Mouse (Mus musculus) cerebellum, postnatal 10 days (tissue): ENCODE results near the gene Ccl6.

Source experiments
- DNase-seq, 2 experiments: peaks; one replicate each; pipeline ENCODE4 v3.0.0; 2021; ENCODE audit warnings: mixed read lengths in 2 of 2

Gene Ccl6

DNA sequence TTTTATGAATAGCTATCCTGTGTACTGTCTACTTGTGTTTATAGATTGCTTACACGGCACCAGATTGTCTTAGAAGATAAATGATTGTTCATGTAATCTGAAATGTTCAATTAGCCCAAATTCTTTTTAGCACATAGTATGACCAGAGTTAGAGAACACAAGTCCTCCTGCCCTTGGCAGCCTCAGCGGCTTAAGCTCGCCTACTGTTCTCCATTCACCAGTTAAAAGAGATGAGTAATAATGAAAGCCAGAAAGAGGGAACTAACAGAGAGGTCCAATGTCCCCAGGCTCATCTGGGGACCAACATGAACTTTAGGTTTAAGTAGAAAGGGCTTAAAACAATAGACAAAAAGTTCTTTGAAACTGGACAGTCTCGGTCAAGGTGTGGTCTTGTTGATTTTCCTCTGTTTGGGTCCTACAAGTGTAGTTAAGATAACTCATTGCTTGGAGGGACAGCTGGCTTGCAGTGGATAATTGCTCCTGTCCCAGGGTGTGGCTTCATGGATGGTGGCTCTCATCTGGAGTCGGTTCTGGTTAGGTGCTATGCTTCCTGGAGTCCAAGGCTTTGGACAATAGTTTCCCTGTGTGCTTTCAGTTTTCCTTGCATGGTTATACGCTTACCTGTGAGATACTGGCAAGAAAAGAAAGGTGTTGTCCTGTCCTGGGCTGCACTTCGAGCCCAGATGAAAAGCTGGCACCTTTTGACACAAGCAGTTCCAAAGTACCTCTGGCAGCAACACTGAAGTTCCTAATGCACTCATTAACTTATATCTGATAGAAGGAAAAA lies 3.0 kb upstream of the Ccl6 start:
- DNase-seq, result no peak

DNA sequence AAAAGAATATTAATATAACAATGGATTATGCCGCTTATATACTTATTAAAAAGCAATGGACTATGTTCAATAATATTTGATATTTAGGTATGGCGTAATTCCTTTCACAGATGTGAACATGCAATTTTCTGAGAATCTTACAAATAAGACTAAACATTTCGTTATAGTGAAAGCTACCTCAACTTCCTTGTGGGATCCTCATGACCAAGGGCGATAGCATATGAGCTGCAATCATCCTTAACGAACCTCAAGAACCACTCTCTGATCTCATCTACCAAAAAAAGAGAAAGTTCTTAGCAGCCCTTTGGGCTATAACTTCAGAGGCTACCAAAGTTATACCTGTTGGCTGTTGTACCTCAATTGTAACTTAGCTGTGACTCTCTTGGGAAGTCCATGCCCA lies 566 bp upstream of the Ccl6 start:
- no peak for DNase-seq

DNA sequence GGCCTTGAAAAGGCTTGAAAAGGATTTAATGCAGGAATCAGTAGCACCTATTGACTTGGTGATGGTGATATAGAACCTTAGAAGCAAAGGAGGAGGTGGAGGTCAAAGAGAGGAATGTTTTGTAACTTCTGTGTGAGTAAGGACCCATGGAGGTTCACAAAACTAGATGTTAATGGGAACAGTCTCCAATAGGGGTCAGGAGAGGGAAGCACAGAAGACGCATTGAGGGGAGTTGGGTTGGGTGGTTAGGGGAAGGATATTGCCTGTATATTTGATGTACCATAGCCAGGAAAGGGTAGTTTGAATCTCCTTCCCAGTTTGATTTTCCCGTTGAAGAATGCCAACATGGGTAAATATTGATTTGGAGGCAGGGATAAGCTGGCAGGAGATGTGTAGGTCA lies 8.7 kb downstream of the Ccl6 start:
- DNase-seq, result no peak

DNA sequence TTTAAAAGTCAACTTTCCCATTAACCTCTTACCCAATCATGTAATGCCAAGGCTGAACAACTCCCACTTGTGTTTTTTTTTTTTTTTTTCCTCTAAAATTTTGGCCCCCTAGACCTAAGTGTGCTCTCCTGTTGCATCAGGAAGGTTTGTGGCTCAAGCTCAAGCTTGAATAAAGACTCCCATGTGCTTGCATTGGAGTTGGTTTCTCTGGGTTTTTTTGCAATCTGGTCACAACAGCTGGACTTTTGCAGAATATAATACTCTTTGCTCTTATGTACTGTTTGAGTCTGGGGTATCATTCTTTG lies 9.5 kb downstream of the Ccl6 start:
- DNase-seq, result no peak

DNA sequence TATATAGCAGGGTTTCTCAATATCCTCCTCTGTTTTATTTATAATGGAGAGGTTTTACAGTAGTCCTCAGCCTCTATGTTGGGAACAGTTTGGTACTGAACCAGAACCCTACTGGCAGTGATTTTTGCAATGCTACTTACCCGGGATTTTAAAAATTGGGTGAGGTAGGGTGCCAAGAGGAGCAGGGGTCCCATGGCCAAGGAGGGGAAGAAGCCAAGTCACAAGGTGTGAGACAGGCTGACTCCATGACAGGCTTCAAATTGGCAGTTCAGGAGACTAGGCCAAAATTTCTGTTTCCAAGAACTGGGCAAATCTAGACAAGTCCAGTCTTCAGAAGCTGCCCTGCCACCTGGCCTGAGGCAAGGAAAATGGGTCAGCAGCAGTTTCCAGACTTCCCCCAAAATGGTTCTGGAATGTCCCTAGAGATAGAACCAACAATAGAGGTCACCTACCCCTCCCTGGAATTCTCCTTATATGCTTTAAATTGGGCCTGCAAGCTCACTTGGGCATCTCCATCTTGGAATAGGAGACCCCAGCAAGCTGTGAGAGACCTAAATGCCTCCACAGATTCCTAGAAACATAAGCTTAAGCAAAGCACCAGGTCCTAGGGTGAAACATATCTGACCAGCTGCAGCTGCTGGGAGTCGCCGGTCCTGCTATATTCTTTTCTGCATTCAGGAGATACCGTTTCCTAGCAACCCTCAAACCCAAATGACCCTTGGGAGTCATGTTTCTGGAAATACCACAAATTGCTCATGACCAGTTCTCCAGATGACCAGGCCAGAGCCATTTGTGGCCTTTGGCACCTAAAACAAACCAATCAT lies 10.0 kb downstream of the Ccl6 start:
- peak; percentile 8 to 11 for DNase-seq

DNA sequence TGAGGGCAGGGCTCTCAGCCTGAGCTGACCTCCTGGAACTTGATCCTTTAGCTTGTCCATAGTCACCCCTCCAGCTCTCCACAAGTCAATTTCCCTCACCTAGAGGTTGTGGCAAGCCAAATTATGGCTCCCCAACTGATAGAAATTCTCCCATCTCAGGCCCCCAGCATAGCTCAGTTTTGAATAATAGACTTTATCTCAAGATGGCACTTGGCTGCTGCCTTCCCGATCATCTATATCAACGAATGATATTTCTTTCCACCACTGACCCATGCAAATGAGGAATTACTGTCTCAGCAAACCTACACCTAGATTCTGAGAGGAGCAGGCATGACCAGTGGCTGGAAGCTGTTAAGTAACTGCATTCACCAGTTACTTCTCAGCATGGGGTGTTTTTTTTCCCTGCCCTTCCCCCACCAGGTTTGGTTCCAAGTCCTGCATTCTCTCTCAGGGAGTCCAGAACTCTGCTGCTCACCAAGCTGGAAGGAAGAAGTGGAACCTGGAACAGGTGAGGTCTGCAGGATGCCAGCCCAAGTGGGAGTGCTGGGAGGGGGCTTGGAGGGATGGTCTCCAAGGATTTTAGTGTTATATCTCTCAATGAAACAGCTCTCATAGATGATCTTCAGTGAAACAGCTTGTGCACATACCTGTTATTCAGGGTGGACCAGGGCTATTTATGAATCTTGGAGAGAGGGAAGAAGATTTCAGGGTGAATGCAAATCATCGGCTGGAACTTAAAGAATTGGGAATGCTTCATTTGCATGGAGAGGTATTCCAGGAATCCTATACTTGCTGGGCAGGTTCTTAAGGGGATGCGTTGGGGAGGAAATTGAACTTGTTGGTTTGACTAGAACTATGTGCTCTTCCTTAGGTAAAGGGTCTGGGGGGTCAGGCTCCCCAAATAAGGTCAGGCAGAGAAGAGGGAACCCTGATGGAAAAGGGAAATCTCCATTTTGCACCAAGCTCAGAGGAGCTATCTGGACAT lies 11.0 kb downstream of the Ccl6 start:
- DNase-seq, result no peak

DNA sequence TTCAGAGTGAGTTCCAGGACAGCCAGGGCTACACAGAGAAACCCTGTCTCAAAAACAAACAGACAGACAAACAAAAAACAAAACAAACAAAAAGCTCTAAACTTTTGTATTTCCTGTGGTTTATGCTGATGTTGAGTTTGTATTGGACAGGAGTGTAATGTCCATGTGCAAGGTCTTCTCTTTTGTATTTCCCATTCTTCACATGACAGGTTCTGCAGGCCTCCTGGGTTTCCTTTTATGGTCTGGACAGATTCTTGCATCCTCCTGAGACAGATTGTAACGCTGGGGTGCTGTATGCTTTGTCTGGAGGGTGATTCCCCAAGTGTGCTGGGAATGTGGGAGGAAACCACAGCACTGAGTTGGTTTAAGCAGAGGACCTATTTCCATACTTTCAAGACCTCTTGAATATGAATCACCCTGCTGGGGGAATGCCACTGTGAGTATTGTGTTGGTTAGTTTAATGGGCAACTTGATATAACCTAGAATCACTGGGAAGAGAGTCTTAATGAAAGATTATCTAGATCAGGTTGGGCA lies 12.1 kb downstream of the Ccl6 start:
- DNase-seq, result no peak

DNA sequence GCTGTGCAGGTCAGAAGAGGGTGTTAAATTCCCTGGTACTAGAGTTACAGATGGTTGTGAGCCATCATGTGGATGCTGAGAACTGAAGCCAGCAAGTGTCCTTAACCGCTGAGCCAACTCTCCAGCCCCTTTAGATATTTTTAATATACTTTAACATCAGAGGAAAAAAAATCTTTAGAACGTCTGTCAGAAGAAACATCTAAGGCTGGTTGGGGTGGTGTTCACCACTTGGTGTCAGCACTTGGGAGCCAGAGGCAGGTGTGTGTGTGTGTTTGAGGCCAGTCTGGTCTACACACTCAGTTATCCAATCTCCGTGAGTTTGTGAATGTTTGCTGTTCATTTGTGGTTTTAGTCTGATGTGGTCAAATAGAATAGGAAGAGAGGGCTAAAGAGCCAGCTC lies 13.9 kb downstream of the Ccl6 start:
- DNase-seq, result no peak

DNA sequence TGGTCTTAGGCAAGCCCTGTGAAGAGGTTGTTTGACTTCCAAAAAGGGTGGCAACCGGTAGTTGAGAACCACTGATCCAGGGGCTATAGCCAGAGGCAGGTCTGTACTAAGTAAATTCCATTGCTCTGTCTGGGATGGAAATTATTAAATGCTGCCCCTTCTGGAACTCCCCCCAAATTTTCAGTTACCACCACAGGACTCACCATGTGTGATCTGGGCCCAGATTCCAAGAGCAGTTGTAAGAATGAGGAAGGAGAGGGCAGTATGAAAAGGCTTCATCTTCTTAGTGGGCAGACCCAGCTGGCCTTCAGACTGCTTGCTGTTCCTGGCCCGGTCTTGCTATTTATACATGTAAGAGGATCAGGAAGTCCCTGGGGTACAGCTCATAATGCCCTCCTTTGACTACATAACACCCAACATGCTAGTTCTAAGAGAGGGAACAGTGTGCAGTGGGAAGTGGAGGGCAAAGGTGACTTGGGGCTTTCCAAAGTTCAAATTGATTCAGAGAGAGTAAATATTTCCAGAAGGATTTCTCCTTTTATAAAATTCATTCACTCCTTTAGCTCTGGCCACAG lies 14.6 kb downstream of the Ccl6 start, which contains the start of gene Ccl9:
Ccl9 (minus strand) TSS at position 451 of the 575 bp plus-strand sequence.
- no peak for DNase-seq

DNA sequence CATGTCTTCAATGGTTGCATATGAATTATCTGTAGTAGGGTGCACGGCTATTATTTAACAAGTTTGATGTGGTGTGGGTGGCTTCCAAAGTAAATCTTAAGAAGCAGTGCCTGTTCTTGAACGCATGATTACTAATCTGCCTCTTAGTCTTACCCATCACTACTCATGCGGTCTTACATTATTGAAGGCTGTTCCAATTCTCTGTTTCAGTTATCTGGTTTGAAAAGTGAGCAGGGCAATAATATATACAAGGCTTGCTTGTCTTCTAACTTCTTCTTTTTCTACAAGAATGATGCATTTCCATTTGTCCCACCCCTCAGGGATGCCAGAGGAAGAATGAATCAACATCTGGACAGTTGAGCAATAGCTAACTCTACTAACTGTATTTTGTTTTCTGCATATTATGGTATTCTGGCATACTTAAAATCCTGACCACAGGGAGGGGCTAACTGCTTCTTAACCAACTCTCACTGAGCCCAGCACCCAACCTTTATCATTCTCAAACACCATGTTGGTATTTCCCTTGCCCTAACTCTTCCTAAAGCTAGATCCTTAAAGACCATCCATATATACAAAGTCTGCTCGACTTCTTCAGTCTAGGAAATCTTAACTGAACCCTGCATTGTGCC lies 15.8 kb downstream of the Ccl6 start:
- no peak for DNase-seq

DNA sequence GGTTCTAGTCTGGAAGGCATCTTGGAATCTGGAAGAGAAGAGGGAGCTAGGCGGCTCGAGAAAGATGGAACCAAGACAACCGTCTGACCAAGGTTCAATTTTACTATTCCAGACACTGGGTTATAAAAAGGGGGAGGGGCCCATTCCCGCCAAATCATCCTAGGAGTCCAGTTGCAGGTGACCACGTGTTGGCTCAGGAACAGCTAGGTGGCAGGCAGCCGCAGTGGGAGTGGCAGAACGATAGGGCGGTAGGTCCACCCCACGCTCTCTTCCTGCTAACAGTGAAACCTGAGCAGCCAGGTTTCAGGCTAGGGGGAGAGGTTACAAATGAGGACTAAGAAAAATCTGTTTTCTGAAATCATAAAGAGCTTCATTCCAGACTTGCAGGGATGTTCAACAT lies 20.1 kb downstream of the Ccl6 start:
- DNase-seq, result no peak

DNA sequence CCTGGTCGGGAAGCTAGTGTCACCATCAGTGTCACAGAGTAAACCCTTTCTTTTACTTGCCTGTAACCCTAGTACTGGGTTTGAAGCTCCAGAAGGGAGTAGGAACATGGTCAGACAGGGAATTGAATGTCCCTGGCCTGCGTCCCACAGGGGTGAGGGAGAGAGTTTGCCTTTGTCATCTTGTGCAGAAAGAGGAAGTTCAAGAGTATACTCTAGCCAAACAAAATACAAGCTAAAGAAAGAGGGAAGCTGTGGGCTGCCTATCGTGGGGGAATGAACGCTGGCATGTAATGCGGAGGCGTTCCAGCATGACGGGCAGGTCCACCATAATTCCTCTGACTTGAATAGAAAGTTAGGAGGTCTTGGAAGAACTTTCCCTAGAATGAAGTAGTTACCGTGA lies 20.7 kb downstream of the Ccl6 start:
- no peak for DNase-seq

DNA sequence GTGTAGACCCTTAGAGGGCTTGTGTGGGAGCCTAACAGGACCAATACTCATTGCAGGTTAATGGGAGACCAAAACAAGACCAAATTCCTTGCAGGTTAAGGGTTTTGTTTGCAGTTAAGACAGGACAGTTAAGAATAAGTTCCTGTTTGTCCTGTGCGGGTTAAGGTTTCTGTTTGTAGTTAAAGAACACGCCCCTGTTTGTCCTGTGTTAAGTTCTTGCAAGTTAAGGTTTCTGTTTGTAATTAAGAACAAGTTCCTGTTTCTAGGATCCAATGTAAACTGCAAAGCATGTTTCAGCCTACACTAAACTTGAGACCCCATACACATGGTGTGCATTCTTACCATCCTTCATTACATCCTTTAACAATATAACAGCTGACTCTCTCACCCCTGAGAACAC lies 22.7 kb downstream of the Ccl6 start:
- DNase-seq, result no peak

DNA sequence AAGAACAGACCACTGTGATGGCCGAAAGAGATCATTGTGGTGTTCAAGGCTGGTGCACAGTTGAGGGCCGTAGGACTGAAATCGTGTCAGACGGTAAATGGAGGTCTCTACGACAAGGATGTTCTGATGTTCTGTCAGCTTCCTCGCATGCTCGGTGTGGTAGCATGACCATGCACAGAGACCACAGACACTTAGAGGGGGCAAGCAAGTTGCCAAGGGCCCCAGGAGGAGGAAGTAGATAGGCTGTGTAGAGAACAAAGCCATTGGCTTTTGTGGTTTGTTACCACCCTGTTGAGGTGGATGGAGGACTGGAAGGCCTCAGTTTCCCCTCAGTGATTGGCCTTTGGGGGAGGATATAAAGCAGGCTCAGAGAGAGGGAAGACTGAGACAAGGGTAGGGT lies 23.6 kb downstream of the Ccl6 start:
- no peak for DNase-seq

DNA sequence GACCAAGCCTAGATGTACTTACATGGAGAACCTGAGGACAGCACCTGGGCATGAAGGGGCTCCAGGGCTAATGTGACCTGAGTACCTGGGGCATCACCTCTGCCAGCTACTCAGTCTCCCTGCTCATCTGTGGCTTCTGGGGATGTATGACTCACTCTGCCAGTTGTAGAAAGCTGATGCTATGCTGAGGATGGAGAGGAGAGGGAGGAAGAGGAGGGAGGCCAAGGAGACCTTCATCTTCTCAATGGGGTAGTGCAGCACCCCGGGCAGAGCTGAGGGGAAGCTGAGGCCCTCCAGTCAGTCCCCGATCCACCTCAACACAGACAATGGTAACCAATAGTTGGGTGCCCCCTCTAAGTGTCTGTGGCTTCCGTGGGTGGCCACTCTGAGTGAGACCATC lies 24.1 kb downstream of the Ccl6 start:
- DNase-seq, result no peak

DNA sequence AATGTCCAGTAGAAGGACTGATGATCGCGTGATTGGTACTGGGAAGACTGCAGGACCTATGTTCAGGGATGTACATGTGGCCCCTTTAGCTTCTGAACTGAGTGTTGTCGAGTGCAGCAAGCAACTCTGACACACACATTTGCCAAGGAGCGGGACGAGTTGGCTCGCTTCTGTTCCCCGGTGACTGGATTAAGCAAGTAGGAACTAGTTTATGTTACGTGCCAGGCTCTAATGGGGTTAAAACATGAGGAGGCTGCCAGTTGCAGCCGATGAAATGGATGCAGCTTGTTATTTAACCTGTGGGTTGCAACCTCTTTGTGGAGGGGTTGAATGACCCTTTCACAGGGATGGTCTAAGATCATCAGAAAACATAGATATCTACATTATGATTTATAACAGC lies 24.8 kb downstream of the Ccl6 start:
- DNase-seq, result no peak

DNA sequence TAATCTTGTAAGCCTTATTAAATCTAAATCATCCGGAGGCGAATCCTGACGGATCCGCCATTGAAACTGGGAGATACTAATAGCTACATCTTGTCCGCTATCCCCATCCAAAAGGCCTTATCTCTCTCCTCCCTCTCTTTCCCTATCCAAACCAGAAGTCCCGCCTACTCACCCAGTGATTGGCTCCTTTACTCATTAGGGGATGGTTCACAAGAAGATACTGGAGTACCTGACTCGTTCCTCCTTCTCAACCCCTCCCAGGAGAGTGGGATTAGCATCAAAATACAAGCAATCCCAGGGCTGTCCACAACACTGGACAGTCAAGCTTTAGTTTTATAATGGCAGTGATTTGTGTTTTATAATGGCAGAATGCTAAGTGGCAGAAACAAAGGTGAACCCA lies 25.6 kb downstream of the Ccl6 start:
- DNase-seq, result no peak

DNA sequence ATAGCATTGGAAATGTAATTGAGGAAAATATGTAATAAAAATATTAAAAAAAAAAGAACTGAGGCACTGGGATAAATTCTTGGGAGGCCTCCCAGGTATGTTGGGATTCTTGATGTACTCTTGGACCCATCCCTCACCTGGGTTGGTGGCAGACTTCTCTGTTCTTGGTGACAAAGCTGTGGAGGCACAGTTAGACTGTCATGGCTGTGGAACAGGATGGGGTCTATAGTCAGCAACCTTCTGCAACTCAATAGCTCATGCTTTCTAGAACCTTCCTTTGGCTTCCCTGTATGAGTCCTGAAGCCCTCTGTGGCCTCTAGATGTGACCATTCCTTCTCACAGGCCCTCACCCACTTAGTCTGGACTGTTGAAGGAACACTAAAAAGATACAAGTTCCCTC lies 26.3 kb downstream of the Ccl6 start:
- no peak for DNase-seq

DNA sequence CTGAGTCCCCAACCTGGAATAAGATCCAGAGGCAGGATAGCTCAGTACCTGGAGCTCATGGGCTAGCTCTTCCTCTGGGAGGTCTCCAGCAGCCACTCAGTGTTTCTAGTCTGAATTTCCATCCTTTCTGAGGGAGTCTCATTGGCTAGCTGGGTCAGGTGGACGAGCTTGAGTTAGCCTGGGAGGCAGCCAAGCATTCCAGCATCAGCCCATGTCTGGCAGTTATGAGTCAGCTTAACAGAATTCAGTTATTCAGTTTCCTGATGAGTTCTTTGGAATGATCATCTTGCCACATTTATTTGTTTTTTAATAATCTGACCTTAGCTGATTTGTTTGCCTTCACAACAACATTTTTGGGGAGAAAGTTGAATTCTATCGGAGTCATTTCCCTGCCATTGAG lies 29.1 kb downstream of the Ccl6 start:
- peak; percentile 18 to 21 for DNase-seq

DNA sequence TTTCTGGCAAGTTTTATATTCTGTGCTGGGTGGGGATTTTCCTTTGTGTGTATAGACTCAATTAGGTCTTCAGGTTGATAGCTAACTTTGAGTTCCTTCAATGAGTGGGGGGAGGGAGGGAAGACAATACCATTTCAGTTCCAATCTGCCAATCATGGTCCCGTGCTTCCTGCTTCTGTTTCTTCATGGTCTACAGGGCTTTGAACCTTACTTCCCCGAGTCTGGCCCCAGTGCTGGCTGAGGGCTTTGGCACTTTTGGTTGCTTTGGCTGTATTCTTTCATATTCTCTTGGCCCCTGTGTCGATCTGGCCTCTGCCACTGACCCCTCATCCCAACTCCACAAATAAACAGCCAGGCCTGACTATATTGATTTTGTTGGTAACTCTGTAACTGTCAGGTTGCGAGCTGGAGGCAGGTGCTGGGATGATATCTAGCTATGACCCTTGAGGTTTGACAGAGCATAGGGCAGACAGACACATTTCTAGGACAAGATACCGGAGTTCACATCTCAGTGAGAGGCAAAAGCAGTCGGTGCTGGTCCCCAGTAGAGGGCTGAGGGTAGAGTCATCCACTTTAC lies 30.5 kb downstream of the Ccl6 start:
- no peak for DNase-seq

DNA sequence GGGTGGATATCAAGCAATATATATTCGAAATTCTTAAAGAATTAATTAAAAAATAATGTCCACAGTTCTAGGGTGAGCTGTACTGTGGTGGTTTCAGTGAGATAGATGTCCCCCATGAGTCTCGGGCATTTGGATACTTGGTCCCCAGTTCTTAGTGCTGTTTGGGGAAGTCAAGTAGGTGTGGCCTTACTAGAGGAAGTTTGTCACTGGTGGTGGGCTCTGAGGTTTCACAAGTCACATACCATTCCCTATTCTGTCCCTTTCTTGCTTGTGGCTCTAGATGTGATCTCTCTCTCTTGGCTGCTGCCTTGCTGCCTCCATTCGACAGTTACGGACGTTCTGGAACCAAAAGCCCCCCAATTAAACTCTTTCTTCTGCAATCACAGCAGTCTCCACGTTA lies 32.5 kb downstream of the Ccl6 start:
- DNase-seq, result no peak

DNA sequence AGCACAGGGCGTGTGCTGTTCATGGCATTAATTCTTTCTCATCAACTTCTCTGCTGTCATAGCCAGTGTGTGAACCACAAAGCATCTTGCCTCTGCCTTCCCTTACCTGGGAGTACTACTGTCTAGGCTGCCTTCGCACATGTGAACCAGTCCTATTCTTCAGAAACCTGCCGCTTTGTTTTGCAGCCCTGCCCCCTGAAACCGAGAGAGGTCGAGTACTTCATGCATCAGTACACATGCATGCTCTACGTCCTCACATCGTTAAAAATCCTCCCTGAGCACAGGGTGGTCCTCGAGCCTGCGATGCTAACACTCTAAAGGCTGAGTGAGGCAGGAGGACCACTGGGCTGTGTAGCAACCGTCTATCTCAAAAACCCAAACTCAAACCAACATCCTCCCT lies 35.8 kb downstream of the Ccl6 start:
- DNase-seq, result no peak
